Mouse (Mus musculus) cerebellum, adult 8-10 months (tissue): ENCODE measurements around the gene Ptprd.
A peak's percentile ranks its signal among the peaks of the same experiment; 100 is the strongest.

Experiments used
- DNase-seq: peaks from one replicate; pipeline ENCODE4 v3.0.0; 2022

Gene Ptprd

GRCm38 (mm10) chr4:76846265-76846664, 1365.5 kb downstream of the Ptprd start:
- DNase-seq: no peak

- DNase-seq: no peak
These were observed 1372.7 kb downstream of the Ptprd start for GRCm38 (mm10) chr4:76839016-76839415.

GRCm38 (mm10) chr4:76812138-76812537, 1399.6 kb downstream of the Ptprd start:
- no peak for DNase-seq

GRCm38 (mm10) chr4:76802708-76803107, 1409.1 kb downstream of the Ptprd start:
- no peak for DNase-seq

- DNase-seq: no peak
These were observed 1413.5 kb downstream of the Ptprd start for GRCm38 (mm10) chr4:76798010-76799007.

- no peak for DNase-seq
These were observed 1426.4 kb downstream of the Ptprd start for GRCm38 (mm10) chr4:76785389-76785788.

- DNase-seq: no peak
These were observed 1432.1 kb downstream of the Ptprd start for GRCm38 (mm10) chr4:76779558-76780124.

GRCm38 (mm10) chr4:76766918-76767317, 1444.8 kb downstream of the Ptprd start:
- no peak for DNase-seq

GRCm38 (mm10) chr4:76766429-76766828, 1445.3 kb downstream of the Ptprd start:
- no peak for DNase-seq

- DNase-seq: no peak
These were observed 1461.1 kb downstream of the Ptprd start for GRCm38 (mm10) chr4:76750709-76751108.

- no peak for DNase-seq
These were observed 1475.9 kb downstream of the Ptprd start for GRCm38 (mm10) chr4:76735831-76736230.

GRCm38 (mm10) chr4:76675726-76676125, 1536.0 kb downstream of the Ptprd start:
- no peak for DNase-seq

GRCm38 (mm10) chr4:76673224-76673623, 1538.5 kb downstream of the Ptprd start:
- peak; percentile 4 for DNase-seq

GRCm38 (mm10) chr4:76672653-76673052, 1539.1 kb downstream of the Ptprd start:
- DNase-seq: no peak

- DNase-seq: no peak
These were observed 1550.0 kb downstream of the Ptprd start for GRCm38 (mm10) chr4:76661725-76662124.

GRCm38 (mm10) chr4:76660146-76660545, 1551.6 kb downstream of the Ptprd start:
- no peak for DNase-seq

- DNase-seq: no peak
These were observed 1555.0 kb downstream of the Ptprd start for GRCm38 (mm10) chr4:76656734-76657133.

- no peak for DNase-seq
These were observed 1558.8 kb downstream of the Ptprd start for GRCm38 (mm10) chr4:76652971-76653370.

- DNase-seq: no peak
These were observed 1590.0 kb downstream of the Ptprd start for GRCm38 (mm10) chr4:76621740-76622139.

- no peak for DNase-seq
These were observed 1595.1 kb downstream of the Ptprd start for GRCm38 (mm10) chr4:76616614-76617013.

- no peak for DNase-seq
These were observed 1603.5 kb downstream of the Ptprd start for GRCm38 (mm10) chr4:76608246-76608645.

- no peak for DNase-seq
These were observed 1605.0 kb downstream of the Ptprd start for GRCm38 (mm10) chr4:76606808-76607207.

- DNase-seq: no peak
These were observed 1621.0 kb downstream of the Ptprd start for GRCm38 (mm10) chr4:76590722-76591121.

GRCm38 (mm10) chr4:76583025-76583424, 1628.7 kb downstream of the Ptprd start:
- no peak for DNase-seq
